8 mouse cellular contexts compared by ENCODE assay signal in genomic region chr11:87358331-87359261, GRCm38 (mm10). TPM values are rescaled to one million over a fixed set of nuclear protein-coding genes. Genes with fewer than 3 reads are reported as not detected.
DNase-seq lines count a peak whose midpoint lies in the region; ATAC-seq and TF ChIP-seq lines count a peak whose summit lies in the region.

Gene Ppm1e, minus strand, starts transcription at chr11:87359023.

- peak within 1 kb of the TSS; percentile 88 for H3K27ac ChIP-seq in forebrain, embryonic 10.5 days
- peak within 1 kb of the TSS; percentile 48 for H3K27ac ChIP-seq in heart, embryonic 15.5 days
- H3K27ac ChIP-seq in liver, embryonic 13.5 days: peak within 1 kb of the TSS; percentile 80
- peak within 1 kb of the TSS; percentile 77 for H3K27ac ChIP-seq in neural tube, embryonic 11.5 days (ENCODE audit: low read depth, low read length)
- H3K27ac ChIP-seq in stomach, embryonic 16.5 days (ENCODE audit: low read length): no peak within 1 kb of the TSS

- H3K9me3 ChIP-seq in forebrain, embryonic 10.5 days: no peaks in the 10 kb centered on the region
- H3K9me3 ChIP-seq in heart, embryonic 15.5 days (replicated peaks): no peaks in the 10 kb centered on the region
- H3K9me3 ChIP-seq in liver, embryonic 13.5 days (replicated peaks): no peaks in the 10 kb centered on the region
- no peaks in the 10 kb centered on the region for H3K9me3 ChIP-seq in neural tube, embryonic 11.5 days (ENCODE audit: control insufficient read depth, low read length)
- no peaks in the 10 kb centered on the region for H3K9me3 ChIP-seq in stomach, embryonic 16.5 days (replicated peaks; ENCODE audit: control insufficient read depth, low read length)

- ATAC-seq in heart, embryonic 15.5 days (replicated peaks; ENCODE audit: insufficient number of reproducible peaks, insufficient read depth, low FRiP score, low read depth): peak; percentile 94
- ATAC-seq in liver, embryonic 13.5 days (ENCODE audit: low read depth): peak; percentile 96
- ATAC-seq in neural tube, embryonic 11.5 days (ENCODE audit: insufficient read depth, low FRiP score, low TSS enrichment): peak; percentile 90
- ATAC-seq in stomach, embryonic 16.5 days (ENCODE audit: insufficient read depth, low FRiP score): peak; percentile 91

- H3K36me3 ChIP-seq in C2C12 (ENCODE audit: control insufficient read depth, insufficient read depth): no peaks in the 10 kb centered on the region
- H3K36me3 ChIP-seq in forebrain, embryonic 10.5 days (replicated peaks): peaks cover 11% of the 10 kb centered on the region; the same call in 1 of the 2 replicates
- H3K36me3 ChIP-seq in heart, embryonic 15.5 days: no peaks in the 10 kb centered on the region
- H3K36me3 ChIP-seq in liver, embryonic 13.5 days: no peaks in the 10 kb centered on the region
- H3K36me3 ChIP-seq in neural tube, embryonic 11.5 days (ENCODE audit: control insufficient read depth, insufficient read depth, low read length): no peaks in the 10 kb centered on the region
- H3K36me3 ChIP-seq in stomach, embryonic 16.5 days (ENCODE audit: control insufficient read depth, insufficient read depth, low read length): no peaks in the 10 kb centered on the region

- peak within 1 kb of the TSS; percentile 52 for H3K4me3 ChIP-seq in C2C12 (ENCODE audit: insufficient read depth, poor library complexity, severe bottlenecking)
- peak within 1 kb of the TSS; percentile 93 for H3K4me3 ChIP-seq in forebrain, embryonic 10.5 days
- H3K4me3 ChIP-seq in heart, embryonic 15.5 days: peak within 1 kb of the TSS; percentile 65
- peak within 1 kb of the TSS; percentile 86 for H3K4me3 ChIP-seq in liver, embryonic 13.5 days (replicated peaks)
- H3K4me3 ChIP-seq in neural tube, embryonic 11.5 days (ENCODE audit: low read depth, low read length): peak within 1 kb of the TSS; percentile 84
- H3K4me3 ChIP-seq in stomach, embryonic 16.5 days (replicated peaks; ENCODE audit: low read length): peak within 1 kb of the TSS; percentile 73

- H3ac ChIP-seq in C2C12 (ENCODE audit: control insufficient read depth, insufficient read length, low read depth): peak within 1 kb of the TSS; percentile 94

- peaks cover 28% of the 10 kb centered on the region for H3K4me1 ChIP-seq in forebrain, embryonic 10.5 days
- H3K4me1 ChIP-seq in heart, embryonic 15.5 days (replicated peaks): peaks cover 14% of the 10 kb centered on the region
- peaks cover 23% of the 10 kb centered on the region for H3K4me1 ChIP-seq in liver, embryonic 13.5 days (replicated peaks)
- H3K4me1 ChIP-seq in neural tube, embryonic 11.5 days (ENCODE audit: control insufficient read depth, insufficient read depth, low read length): peaks cover 4% of the 10 kb centered on the region; the same call in 1 of the 2 replicates
- H3K4me1 ChIP-seq in stomach, embryonic 16.5 days (ENCODE audit: control insufficient read depth, insufficient read depth, low read length): peaks cover 13% of the 10 kb centered on the region; the same call in 1 of the 2 replicates

- TF ChIP-seq CTCF in C2C12 (IDR thresholded peaks at IDR 0.05; ENCODE audit: control insufficient read depth, insufficient read depth, insufficient read length): no peak

- WGBS in forebrain, embryonic 10.5 days: under 1% methylated on average over 101 of the region's 104 CpGs
- WGBS in heart, embryonic 15.5 days: under 1% methylated on average over 101 of the region's 104 CpGs
- under 1% methylated on average over 94 of the region's 104 CpGs for WGBS in liver, embryonic 13.5 days (ENCODE audit: insufficient replicate concordance)
- under 1% methylated on average over 85 of the region's 104 CpGs for WGBS in neural tube, embryonic 11.5 days
- under 1% methylated on average over 97 of the region's 104 CpGs for WGBS in stomach, embryonic 16.5 days

- no peaks in the 10 kb centered on the region for H3K79me3 ChIP-seq in C2C12 (ENCODE audit: low read depth)

- peaks cover 7% of the 10 kb centered on the region for H3K27me3 ChIP-seq in C2C12 (ENCODE audit: control insufficient read depth, insufficient read depth, insufficient read length)
- peaks cover 50% of the 10 kb centered on the region for H3K27me3 ChIP-seq in forebrain, embryonic 10.5 days (ENCODE audit: poor library complexity, severe bottlenecking)
- H3K27me3 ChIP-seq in heart, embryonic 15.5 days: peaks cover 8% of the 10 kb centered on the region; the same call in 1 of the 2 replicates
- peaks cover 47% of the 10 kb centered on the region for H3K27me3 ChIP-seq in liver, embryonic 13.5 days
- peaks cover 5% of the 10 kb centered on the region; the same call in 1 of the 2 replicates for H3K27me3 ChIP-seq in neural tube, embryonic 11.5 days (ENCODE audit: control insufficient read depth, insufficient read depth, low read length)
- H3K27me3 ChIP-seq in stomach, embryonic 16.5 days (ENCODE audit: control insufficient read depth, insufficient read depth, low read length): peaks cover 27% of the 10 kb centered on the region

- H3K79me2 ChIP-seq in C2C12 (ENCODE audit: control insufficient read depth, insufficient read depth): no peaks in the 10 kb centered on the region

- peak within 1 kb of the TSS; percentile 65 for H3K9ac ChIP-seq in heart, embryonic 15.5 days
- H3K9ac ChIP-seq in liver, embryonic 13.5 days: peak within 1 kb of the TSS; percentile 92
- H3K9ac ChIP-seq in neural tube, embryonic 11.5 days (ENCODE audit: low read length): peak within 1 kb of the TSS; percentile 65
- H3K9ac ChIP-seq in stomach, embryonic 16.5 days (ENCODE audit: low read length): peak within 1 kb of the TSS; percentile 75

- peak; percentile 52 for DNase-seq in c-Kit-negative CD71-positive TER-119-positive erythroid progenitor cells, embryonic 14.5 days (ENCODE audit: low read depth, low spot score)
- DNase-seq in forebrain, embryonic 10.5 days (ENCODE audit: extremely low spot score, low spot score): peak; percentile 86
- DNase-seq in kidney, postnatal 14 days: peak; percentile 81
- peak; percentile 68 for DNase-seq in liver, embryonic 13.5 days
- peak; percentile 93 for DNase-seq in neural tube, embryonic 11.5 days (ENCODE audit: low spot score)

- peak within 1 kb of the TSS; percentile 77 for H3K4me2 ChIP-seq in heart, embryonic 15.5 days
- peak within 1 kb of the TSS; percentile 95 for H3K4me2 ChIP-seq in liver, embryonic 13.5 days
- H3K4me2 ChIP-seq in neural tube, embryonic 11.5 days (ENCODE audit: low read depth): peak within 1 kb of the TSS; percentile 93
- peak within 1 kb of the TSS; percentile 99 for H3K4me2 ChIP-seq in stomach, embryonic 16.5 days (ENCODE audit: low read depth, low read length)

TF ChIP-seq in C2C12, 6 proteins besides CTCF, POLR2A, EP300 and RAD21:
- TF ChIP-seq USF1 (IDR thresholded peaks at IDR 0.05; ENCODE audit: low read depth): no peak
- no peak for TF ChIP-seq CEBPB (IDR thresholded peaks at IDR 0.05; ENCODE audit: low read depth)
- TF ChIP-seq MAX (IDR thresholded peaks at IDR 0.05): no peak
- no peak for TF ChIP-seq MYOG (IDR thresholded peaks at IDR 0.05; ENCODE audit: control insufficient read depth, extremely low read depth, insufficient read length)
- no peak for TF ChIP-seq FOSL1 (IDR thresholded peaks at IDR 0.05; ENCODE audit: insufficient read depth, low read length, poor library complexity, severe bottlenecking)
- TF ChIP-seq MYOD1 (IDR thresholded peaks at IDR 0.05; ENCODE audit: control insufficient read depth, insufficient read length, low read depth): no peak
TF ChIP-seq in C2C12: peak in this region for 0.

RNA-seq across cellular contexts. Expression of gene Ppm1e, which starts in this region (rescaled TPM):
- polyA plus RNA-seq in C2C12 (2012; fragmentation: generic; extraction: Trizol): 0.59 TPM
- polyA plus RNA-seq in forebrain, embryonic 10.5 days (2016; fragmentation: Nextera tagmentation; extraction: Ambion mirVana): 4.7 and 5.2 TPM in 2 replicates
- polyA plus RNA-seq in heart, embryonic 15.5 days (2015; fragmentation: Nextera tagmentation; extraction: Ambion mirVana): 5.3 and 6.2 TPM in 2 replicates
- 1.8 and 2.3 TPM in 2 replicates for polyA plus RNA-seq in liver, embryonic 13.5 days (2015; fragmentation: Nextera tagmentation; extraction: Ambion mirVana)
- polyA plus RNA-seq in neural tube, embryonic 11.5 days (2014; fragmentation: Nextera tagmentation; extraction: Ambion mirVana): 13.3 and 15.5 TPM in 2 replicates
- polyA plus RNA-seq in stomach, embryonic 16.5 days (2015; fragmentation: Nextera tagmentation; extraction: Ambion mirVana): 1.5 and 1.9 TPM in 2 replicates
